Comparison of ENCODE assay signal across 28 mouse cellular contexts in genomic region chr9:13485914-13486313, GRCm38 (mm10). TPM values are rescaled to one million over a fixed set of nuclear protein-coding genes. Genes with fewer than 3 reads are reported as not detected.
"Had no signal": no experiment of that assay in that cellular context is flagged by ENCODE, and none has a peak within 500 bp of the region (broad histone marks: within the 10 kb centered on the region; RNA-seq: fewer than 3 reads in every experiment).

No protein-coding gene starts in this region.

- H3K4me1 ChIP-seq: liver, embryonic 13.5 days; liver, embryonic 15.5 days had no signal

- H3K9ac ChIP-seq: liver, embryonic 13.5 days; liver, embryonic 15.5 days; liver, postnatal 0 days; midbrain, embryonic 12.5 days; neural tube, embryonic 12.5 days had no signal

- H3K36me3 ChIP-seq: liver, embryonic 13.5 days; liver, embryonic 15.5 days; midbrain, embryonic 12.5 days; neural tube, embryonic 12.5 days had no signal

- H3K9me3 ChIP-seq: liver, embryonic 13.5 days; liver, embryonic 15.5 days; midbrain, embryonic 12.5 days; neural tube, embryonic 12.5 days had no signal

- H3K4me3 ChIP-seq: liver, embryonic 13.5 days; liver, embryonic 15.5 days; megakaryocyte, embryonic 14.5 days; midbrain, embryonic 12.5 days; neural tube, embryonic 12.5 days had no signal

- H3K27ac ChIP-seq: liver, embryonic 13.5 days; liver, embryonic 15.5 days; macrophage; midbrain, embryonic 12.5 days; neural tube, embryonic 12.5 days had no signal

- DNase-seq: liver, embryonic 13.5 days; liver, postnatal 0 days; lung, adult 2 months; lung, postnatal 14 days; midbrain, embryonic 14.5 days; retina, postnatal 1 day; right cerebral cortex, adult 18-20 months; right cerebral cortex, postnatal 25 days; right cerebral cortex, postnatal 4 days; spleen, adult 18-20 months; thymus, adult 18-20 months; thymus, postnatal 14 days; thymus, postnatal 36 days had no signal

- H3K27me3 ChIP-seq: liver, embryonic 13.5 days; liver, embryonic 15.5 days; megakaryocyte, embryonic 14.5 days; midbrain, embryonic 12.5 days; neural tube, embryonic 12.5 days had no signal

- ATAC-seq: liver, postnatal 0 days had no signal

- H3K4me2 ChIP-seq: liver, embryonic 11.5 days; liver, embryonic 13.5 days; liver, embryonic 15.5 days; midbrain, embryonic 12.5 days; neural tube, embryonic 12.5 days had no signal

RNA-seq across cellular contexts. Expression of gene Gm17571, which starts 39.4 kb away (rescaled TPM):
- total RNA-seq: megakaryocyte progenitor cell, adult 5-6 weeks; midbrain, postnatal 0 days; monocyte, adult 5-6 weeks; neutrophil, adult 5-6 weeks had no signal
- polyA plus RNA-seq: liver, embryonic 11.5 days; liver, embryonic 13.5 days; liver, embryonic 15.5 days; liver, postnatal 0 days; lung, adult 2 months; macrophage; midbrain, embryonic 12.5 days; midbrain, embryonic 14.5 days; midbrain, postnatal 0 days; neural tube, embryonic 12.5 days; neural tube, embryonic 14.5 days; small intestine, adult 2 months; stomach, embryonic 14.5 days; stomach, embryonic 16.5 days; thymus, postnatal 0 days had no signal
